Mouse (Mus musculus) retina, postnatal 1 day (tissue): Measurements from ENCODE around the gene Slc22a5.

Experiments
- DNase-seq: peaks from one replicate; pipeline ENCODE4 v3.0.0-alpha.2; 2012

Gene Slc22a5

GRCm38 (mm10) chr11:53839147-53839546 is 52.3 kb downstream of the Slc22a5 start:
- DNase-seq: no peak

- no peak for DNase-seq
Measured at GRCm38 (mm10) chr11:53837731-53838130, 53.7 kb downstream of the Slc22a5 start.

DNA sequence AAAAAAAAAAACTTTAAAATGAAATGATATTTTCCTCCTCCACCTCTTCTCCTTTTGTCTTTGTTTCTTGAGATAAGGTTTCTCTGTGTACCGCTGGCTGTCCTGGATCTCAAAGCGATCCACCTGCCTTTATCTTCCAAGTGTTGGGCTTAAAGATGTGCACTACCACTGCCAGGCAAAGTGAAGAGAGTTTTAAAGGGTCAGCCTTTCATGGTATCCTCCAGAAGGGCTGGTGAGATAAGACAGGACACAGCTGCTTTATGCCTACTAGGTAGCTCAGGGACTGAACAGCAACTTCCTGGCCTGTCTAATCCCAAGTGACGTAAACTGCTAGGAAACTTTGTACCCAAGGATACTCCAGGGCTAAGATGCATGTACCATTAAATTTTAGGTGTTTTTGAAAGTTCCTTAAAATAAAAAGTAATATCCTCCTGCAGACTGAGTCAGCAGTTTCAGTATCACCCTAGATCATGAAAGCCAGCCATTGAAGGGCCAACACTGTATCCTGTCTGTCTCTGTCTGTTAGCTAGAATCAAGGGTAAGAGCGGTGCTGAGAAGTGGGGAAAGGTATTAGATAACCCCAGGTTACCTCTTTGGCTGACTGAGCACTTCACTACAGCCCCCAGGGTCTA is 56.0 kb downstream of the Slc22a5 start:
- DNase-seq: no peak

GRCm38 (mm10) chr11:53825409-53825808 is 66.1 kb downstream of the Slc22a5 start:
- DNase-seq: no peak

DNA sequence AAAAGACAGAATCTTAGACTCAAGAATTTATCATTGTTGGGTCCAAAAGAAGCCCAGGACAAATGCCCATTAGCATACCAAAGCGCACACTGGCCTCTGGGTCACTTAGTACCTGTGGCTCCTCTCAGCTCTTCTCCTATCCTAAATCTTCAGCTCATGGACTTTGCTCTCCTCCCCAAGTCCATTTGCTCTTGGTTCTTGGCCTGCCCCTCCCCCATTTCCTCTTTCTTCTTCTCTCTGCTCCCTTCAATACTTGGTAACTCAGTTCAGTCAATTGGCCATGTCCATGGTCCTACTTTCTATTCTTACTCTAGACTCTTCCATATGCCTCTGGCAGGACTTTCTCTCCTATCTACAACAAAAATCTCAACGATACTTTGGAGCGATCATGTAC is 69.5 kb downstream of the Slc22a5 start:
- no peak for DNase-seq

GRCm38 (mm10) chr11:53821230-53821944 is 70.1 kb downstream of the Slc22a5 start:
- no peak for DNase-seq

- no peak for DNase-seq
Measured at GRCm38 (mm10) chr11:53820516-53821170, 70.8 kb downstream of the Slc22a5 start.

DNA sequence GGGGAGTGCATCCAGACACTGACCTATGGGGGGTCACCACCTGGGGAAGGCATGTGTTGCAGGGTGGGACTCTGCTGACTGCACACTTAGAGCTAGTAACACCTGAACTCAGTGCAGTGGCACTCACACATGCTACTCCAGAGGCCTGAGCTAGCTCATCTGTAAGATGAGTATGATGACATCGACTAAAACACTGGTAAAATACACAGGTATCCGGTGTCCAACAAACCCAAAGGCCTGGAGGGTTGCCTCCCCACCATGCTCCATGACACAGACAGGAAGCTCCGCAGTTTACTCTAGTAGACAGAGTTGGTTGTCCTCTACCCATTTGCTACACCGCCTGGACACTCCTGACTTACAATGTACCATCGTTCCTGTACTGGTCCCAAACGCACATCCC is 71.9 kb downstream of the Slc22a5 start:
- no peak for DNase-seq

GRCm38 (mm10) chr11:53818794-53819193 is 72.7 kb downstream of the Slc22a5 start:
- DNase-seq: no peak

GRCm38 (mm10) chr11:53816841-53817375 is 74.6 kb downstream of the Slc22a5 start:
- DNase-seq: no peak

GRCm38 (mm10) chr11:53814810-53815209 is 76.7 kb downstream of the Slc22a5 start:
- DNase-seq: no peak
